Mouse (Mus musculus) left cerebral cortex, adult 11 months (tissue): ENCODE measurements around the gene Traf3.

Source experiments
- DNase-seq: peaks from one replicate; pipeline ENCODE4 v3.0.0; 2022; ENCODE audit warnings: low spot score

Traf3 gene

DNA sequence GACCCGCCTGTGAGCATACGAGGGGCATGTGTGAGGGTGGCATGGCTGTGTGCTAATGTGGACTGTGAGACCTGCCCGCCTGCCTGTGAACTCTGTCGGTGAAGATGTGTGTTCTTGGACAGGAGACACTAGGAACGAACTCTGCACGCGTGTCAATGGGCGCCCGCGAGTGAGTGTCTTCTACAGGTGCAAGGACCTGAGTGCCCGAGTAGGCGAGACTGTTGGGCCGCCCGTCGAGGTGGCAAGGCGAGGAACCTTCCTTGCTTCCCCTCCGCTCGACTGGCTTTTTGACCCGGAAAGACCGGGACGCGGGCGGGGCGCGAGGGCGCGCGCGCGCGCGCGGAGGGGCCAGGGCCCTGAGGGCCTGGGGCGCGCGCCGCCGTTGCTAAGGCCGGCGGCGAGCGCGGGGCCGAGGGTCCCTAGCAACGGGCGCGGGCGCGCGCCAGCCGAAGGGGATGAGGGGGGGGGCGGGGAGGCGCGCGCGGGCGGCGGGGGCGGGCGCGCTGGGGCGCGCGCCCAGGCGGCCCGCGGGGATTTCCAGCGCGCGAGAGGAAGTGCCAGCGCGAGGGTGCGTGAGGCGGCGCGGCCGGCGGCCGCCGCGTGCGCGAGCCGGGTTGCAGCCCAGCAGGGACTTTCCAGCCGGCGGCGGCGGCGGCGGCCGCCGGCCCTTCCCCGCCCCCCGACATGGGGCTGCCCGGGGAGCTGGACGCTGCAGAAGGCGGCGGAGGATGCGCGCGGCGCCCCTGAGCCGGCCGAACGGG, at the start of gene Traf3:
Gene Traf3 (plus strand): TSS at position 540 of the 761 bp plus-strand sequence.
- DNase-seq: no peak

DNA sequence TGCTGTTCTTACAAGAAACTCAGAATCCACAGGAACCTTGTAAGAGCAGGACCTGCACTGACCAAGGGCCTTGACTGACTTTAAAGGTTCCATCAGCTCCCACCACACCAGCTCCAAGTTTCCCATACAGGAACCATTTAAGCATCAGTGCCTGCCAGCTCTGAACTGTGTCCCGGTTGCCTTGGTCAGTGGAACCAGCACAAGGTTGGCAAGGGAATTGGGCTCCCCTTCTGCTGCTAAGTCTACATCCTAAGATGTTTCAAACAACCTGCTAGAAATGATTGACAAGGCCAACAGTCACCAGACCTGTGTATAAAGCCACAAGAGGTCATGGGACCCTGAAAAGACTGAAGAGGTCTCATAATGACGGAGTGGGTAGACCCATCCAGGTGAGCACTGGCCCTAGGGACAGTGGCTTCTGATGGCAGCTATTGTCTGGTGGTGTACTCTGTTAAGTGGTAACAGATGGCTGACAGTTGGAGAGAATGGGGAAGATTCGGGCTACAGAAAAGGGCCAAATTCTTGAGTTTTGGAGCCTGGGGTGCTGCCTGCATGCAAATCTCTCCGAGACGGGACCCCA, 46.6 kb upstream of the Traf3 start:
- no peak for DNase-seq

DNA sequence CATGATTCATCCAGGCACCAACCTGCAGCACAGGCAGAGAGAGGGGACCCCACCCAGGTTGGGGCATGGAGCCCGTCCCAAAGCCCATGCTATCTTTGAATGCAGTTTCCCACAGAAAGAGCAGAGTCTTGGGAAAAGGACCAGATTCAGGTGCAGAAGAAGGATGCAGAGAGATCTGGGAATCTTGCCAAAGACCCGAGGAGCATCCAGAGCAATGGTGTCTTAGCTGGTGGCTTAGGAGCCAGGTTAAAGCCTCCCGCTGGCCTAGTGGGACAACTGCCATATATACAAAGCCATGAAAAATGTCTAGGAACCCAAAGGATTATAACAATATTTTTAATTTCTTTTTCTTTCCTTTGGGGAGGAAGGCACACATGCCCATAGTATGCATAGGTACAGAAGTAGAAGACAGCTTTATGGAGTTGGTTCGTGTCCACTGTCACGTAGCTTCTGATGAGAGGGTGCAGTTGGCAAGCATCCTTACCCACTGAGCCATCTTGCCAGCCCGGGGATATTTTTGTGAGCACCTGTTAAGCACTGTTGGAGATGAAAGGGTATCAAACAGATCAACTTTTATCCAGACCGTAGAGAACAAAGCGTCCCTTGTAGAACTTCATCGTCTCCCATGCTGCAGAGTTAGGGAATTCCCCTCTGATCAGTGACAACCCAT, 45.1 kb upstream of the Traf3 start:
- no peak for DNase-seq

DNA sequence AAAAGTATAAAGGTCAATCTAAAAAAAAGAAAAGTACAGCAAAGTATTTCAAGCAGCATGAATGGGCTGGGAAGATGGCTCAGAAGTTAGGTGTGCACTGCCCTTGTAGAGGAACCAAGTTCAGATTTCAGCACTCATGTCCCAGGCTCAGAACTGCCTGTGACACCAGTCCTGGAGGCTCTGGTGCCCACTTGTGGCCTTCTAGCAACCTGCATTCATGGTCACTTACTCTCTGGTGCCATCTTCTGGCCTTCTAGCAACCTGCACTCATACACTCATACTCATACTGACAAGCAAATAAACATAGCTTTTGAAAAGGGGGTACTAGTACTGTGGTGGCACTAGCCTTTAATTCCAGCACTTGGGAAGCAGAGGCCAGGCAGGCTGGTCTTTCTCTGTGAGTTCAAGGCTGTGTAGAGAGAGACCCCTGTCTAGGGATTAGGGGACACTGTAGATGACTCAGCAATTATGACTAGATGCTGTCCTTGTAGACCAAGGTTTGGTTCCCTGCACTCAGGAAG, 43.8 kb upstream of the Traf3 start:
- DNase-seq: no peak

DNA sequence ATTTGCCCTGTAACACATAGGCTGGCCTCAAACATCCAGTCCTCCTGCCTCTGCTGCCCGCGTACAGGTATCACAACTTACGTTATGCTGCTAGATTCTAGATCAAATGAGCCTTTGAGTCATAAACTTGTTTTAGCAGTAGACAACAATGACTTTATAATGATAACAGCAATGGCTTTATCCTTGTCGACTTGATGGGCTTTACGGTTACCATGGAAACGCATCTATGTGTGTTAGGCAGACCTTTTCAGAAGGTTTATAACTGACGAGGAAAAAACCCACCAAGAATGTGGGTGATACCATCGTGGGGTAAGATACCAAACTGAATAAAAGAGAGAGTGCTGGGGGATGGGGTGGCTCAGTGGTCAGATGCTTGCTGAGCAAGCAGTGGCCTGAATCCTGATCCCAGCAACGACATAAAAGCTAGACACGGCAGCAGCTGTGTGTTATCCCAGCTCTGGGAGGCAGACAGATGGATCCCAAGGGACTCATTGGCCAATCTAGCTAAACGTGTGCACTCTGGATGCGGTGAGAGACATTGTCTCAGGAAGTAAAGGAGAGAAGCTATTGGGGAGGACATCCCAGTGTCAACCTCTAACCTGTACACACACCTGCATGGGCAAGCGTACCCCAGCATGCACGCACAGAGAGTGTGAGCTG, 41.4 kb upstream of the Traf3 start:
- no peak for DNase-seq

DNA sequence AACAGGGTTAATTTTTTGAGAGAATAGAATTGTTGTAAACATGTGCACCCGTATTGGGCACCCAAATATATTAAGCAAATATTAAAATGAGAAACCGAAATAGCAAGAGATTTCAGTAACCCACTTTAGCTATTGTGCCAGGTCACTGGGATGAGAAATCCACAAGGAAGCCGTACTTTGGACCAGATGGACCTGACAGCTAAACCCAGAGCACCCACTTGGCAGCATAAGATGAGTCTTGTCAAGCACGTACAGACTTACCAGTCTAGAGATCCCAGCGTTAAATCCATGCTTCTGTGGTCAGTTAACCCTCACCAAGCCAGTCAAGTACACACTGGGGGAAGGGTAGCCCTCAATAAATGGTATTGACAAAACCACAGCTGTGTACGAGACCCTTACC, 40.5 kb upstream of the Traf3 start:
- DNase-seq: no peak

DNA sequence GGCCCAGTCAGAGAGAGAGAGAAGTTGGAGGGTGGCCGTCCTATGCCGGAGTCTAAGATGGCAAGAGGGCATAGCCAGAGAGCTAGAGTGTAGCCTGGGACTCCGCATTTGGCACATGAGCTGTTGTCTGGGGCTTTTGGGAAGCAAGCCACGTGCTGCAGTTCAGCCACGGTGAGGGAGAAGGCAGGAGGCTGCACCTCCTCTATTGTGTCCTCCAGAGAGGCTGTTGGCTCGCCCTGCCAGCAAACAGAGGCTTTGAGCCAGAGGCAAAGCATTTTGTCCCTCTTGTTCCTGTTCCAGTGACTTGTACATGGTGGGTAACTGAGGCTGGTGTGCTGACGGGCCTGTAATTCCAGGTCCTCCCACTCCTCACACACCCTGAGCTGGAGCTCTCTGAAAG, 32.0 kb upstream of the Traf3 start:
- no peak for DNase-seq

DNA sequence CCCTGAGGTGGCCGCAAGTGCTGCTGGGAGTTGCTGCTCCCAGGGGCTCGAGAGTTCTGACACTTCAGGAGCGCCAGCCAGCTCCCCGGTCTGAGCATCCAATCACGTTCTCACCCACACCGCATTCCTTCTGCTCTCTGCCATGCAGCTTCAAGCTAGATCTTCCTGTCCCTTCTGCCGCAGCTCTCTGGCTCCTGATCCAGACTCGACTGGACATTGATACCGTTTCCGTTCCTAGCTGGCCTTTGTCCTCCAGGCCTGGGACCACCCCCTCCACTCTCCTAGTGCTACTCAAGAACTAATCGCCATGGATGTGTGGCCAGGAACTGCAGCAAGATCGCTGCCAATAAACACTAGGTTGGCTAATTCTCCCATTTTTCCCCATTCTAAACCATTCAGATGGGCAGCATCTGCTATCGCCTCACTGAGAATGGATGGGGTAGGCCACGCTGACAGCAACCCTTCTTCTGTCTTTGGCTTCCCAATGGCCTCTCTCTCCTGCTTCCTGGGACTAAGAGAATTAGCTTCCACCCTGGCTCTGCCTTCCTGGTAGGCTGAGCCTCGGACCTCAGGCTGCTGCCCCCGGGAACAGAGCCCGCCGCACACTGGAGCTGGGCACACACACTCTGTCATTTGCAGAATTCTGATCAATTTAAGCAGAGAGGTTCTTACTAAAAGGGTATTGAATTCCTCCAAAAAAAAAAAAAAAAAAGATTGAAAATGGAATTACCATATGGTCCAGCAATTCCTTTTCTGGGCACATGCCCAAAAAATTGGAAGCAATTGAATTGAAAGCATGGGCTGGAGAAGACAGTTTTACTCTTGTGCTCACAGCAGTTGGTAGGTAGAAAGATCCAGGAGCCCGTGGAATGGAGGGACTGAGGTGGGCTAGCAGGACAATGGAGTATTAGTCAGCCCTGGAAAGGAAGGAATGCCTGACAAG, 31.1 kb upstream of the Traf3 start:
- DNase-seq: no peak

DNA sequence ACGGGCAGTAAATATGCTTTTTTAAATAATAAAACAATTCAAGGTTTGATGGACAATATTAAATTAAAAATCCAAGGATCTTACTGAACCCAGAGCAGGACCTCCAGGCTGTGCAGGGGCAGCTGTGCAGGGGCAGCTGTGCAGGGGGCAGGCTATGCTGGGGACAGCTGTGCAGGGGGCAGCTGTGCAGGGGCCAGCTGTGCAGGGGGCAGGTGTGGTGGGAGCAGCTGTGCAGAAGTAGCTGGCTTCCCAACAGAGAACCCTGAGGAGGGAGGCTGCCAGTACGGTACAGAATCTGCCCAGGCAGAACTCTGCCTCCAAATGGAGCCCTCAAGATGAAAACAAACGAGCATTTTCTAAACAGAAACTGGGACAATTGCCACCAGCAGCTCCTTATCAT, 30.2 kb upstream of the Traf3 start:
- no peak for DNase-seq

DNA sequence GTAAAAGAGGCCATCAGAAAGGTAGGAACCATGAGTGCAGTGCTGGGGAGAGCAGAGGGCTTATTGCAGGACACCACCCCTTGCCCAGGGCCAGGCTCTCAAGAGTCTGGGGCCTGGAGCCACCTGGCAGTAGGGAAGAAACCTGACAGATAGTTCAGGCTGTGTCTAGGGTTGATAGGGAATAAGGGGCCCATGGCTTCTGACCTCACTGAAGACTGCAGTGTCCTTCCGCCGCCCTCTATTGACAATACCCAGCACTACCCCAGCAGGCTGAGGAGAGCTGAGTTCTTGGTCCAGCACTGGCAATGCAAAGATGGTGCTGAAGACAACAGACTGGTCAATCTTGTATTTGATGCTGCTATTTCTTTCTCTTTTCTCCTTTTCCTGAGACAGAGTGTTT, 29.1 kb upstream of the Traf3 start:
- no peak for DNase-seq

DNA sequence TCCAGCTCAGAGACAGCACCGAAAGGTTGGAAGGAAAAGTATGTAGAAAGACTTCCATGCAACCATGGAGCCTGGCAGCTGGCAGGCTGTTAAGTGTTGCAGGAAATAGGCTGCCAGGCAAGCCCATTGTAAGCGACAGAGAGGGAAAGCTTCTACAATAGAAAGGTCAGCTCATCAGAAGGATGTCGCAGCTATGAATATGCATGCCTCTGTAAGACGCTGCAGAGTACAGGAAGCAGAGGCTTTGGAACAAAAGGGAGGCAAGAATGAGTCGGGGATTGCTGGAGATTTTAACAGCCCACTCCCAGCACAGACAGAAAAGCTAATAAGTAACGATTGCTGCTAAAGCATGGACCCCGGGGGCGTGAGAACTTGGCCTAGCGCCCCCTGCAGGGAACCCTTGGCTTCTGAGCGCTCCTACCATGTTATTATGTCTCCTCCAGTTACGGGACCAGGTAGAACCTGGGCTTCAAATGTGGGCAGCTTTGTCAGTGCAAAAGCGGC, 23.1 kb upstream of the Traf3 start:
- no peak for DNase-seq

DNA sequence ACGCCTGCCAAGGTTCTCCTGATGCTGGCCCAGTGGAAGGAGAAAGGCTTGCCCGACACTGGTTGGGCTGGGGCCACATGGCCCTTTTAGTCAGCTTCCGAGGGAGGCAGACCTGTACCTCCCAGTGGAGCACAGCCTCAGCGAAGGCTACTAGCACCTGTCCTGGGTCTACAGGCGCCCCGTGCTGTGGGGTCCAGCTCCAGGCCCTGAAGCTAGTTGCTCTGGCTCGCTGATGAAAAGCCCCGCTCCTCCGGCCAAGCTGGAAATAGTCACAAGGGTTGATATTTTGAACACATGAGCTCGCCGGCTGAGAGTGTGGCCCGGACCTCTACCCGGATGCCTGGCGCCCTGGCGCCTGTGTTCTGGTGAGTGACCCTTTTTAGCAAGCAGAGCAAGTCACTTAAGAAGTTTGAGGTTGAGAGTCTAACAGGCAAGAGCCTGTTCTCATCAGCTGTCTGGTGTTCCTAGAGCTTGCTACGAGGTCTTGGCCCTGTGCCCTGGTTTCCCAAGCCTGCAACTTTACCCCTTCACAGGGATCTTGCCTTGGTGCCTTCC, 22.6 kb upstream of the Traf3 start:
- no peak for DNase-seq

DNA sequence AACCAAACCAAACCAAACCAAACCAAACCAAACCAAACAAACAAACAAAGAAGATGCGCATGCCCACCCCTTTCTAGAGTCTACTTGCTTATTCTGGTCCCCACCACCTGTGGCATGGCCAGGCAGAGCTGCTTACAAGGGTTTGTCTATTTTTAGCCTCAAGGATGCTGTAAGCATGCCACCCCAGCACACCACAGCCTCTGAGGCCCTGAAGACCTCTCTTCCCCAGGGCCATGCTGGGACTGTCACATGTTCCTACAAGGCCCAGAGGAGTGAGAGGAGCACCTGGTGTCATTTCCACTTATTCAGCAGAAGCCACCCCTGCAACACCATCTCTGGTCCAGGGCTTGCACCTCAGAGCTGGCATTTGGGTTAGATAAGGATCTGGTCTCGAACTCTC, 21.6 kb upstream of the Traf3 start:
- DNase-seq: no peak

DNA sequence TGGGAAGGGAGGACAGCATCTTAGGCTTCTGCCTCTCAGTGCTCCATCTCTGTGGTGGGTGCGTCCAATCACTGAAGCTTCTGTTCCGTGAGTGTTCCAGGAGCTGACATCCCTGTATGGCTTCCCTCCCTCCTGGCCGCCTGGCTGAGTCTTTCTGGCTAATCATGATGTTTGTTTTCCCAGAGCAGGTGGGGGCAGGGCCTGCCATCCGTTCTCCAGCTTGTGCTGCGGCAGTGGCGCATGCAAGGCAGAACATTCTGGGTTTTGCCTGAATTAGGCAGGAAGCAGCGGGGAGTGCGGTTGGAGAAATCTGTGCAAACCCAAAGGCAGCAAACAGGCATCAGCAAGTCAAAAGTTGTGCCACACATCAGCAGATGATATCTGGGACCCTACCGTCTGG, 20.9 kb upstream of the Traf3 start:
- DNase-seq: no peak

DNA sequence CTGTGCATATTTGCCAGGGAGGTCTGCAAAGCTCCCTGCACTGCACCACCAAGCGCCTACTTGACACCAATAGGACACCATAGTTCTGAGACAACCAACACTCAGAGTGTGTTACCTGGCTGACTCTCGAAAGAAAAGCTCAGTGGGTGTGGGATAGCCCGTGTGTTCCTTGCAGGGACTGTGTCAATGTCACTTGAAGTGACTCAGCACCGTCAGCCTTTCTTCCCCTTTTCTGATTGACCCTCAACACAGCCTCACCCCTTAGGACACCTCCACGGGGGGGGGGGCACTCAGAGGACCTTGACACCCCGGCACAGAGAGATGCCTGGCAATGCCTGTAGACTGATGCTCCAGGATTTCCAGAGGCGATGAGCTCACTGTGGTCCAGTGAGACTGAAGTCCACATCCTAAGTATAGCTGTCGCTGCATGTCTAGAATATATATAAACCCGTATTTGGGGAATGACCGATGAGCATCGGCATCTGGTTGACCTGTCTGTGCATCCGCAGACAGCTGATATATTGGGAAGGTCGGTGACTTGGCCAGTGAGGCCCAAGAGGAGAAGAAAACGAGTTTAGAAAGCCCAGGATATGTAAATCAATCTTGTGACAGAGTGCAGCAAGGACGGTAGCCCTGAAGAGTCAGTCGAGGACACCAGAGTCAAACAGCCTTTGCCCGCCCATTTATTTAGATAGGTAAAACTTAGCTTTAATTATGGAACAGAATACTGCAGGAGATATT, 16.5 kb upstream of the Traf3 start:
- no peak for DNase-seq

DNA sequence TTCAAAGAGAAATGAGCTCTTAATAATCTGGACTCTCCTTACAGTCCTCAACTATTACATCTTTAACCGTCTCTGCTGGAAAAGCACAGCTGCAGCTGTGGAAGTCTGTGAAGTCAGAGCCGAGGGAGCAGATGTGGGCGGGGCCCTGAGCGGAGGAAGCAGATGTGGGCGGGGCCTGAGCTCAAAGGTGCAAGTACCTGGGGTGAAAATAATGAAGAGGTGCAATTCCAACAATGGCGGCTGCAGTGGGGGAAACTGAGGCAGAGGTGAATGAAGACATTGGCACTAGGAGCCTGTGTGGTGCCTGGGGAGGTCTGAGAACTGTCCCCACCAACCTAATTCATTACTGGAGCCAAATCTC, 16.0 kb upstream of the Traf3 start:
- DNase-seq: no peak

DNA sequence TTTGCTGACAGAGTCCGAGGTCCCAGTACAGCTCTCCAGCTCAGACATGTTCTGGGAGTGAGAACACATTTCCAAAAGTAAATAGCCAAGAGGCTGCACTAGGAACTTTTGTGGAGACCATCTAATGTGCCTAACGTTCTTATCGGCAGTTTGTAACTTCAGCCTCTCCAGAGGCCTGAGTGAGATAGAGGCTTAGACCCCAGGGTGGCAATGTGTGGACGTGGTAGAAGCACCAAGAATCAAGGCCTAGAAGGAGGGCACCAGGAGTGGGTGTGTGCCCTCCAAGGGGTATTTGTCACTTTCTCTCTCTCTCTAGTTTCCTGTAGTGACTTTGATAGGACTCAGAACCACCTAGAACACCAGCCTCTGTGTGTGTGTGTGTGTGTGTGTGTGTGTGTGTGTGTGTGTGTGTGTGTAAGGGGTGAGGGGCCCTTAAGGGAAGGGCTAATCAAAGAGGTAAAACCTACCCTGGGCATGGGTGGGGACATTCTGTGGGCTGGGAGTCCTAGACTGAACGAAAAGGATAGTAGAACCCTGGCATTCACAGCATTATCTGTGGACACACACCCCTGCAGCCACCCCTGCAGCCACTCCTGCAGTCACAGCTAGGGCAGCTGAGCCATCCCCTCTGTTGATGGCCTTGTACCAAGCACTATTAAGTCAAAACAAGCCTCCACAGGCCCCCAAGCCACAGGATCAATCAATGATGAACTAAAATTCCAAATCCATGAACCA, 14.6 kb upstream of the Traf3 start:
- no peak for DNase-seq

DNA sequence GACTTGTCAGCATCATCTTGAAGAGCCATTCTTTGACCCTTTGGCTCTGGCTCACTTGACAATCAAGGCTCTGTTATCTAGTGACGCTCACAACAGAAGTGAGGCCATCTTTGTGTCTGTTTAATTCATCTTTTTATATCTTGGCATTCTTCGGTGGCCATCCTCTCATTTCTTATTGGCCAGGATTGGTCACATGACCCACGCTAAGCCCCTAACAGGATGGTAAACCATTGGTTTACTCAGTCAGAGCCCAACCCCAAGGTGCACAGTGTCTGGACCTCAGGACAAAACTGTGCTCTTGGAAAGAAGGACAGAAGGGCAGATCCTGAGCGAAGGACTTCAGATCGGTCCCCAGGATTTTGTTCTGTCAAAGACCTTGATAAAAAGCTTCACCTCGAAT, 13.6 kb upstream of the Traf3 start:
- DNase-seq: no peak

DNA sequence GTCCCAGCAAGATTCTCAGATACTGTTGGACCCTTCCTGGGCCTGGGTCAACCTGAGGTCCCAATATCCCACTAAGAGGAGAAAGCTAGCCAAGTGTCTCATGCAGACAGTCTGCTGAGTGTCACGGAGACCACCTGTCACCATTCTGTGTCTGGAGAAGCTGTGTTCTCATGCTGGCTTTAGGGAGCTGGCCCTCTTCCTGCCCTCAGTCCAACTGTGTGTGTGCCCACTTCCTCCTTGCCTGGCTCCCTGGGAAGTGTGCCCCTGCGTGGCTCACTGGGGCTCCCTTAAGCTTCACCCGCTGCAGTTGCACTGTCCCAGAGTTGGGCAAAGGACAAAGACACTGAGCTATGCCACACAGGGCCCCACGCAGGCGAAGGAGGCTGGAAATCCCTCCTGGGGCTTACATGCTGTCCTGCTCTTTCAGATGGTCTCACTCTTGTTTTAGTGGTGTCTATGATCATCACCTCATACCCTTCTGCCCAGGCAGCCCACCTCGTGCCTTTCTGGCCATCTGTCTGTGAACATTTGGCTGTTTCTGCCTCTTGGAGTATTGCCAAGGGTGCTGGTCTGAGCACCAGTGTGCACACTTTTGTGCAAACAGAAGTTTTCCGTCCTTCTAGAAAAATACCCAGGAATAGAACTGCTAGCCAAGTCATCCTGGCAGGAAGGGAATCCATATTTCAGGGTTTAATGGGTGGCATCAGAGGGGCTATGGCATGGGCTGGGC, 13.0 kb upstream of the Traf3 start:
- no peak for DNase-seq
